Mouse (Mus musculus) brain, adult 2 months (tissue): ENCODE measurements around the gene Tuba1c.
A peak's percentile ranks its signal among the peaks of the same experiment; 100 is the strongest.
"Not testable (repeated sequence)": the region's sequence is repeated elsewhere in the genome, so short reads cannot be mapped to it uniquely, and the experiment has no call there.

Experiments
- DNase-seq: peaks from one replicate; pipeline ENCODE4 v3.0.0; 2011; ENCODE audit warnings: low read depth, low spot score

Tuba1c gene

GRCm38 (mm10) chr15:99056332-99056731 lies 26.6 kb downstream of the Tuba1c start:
- peak; percentile 22 for DNase-seq

DNA sequence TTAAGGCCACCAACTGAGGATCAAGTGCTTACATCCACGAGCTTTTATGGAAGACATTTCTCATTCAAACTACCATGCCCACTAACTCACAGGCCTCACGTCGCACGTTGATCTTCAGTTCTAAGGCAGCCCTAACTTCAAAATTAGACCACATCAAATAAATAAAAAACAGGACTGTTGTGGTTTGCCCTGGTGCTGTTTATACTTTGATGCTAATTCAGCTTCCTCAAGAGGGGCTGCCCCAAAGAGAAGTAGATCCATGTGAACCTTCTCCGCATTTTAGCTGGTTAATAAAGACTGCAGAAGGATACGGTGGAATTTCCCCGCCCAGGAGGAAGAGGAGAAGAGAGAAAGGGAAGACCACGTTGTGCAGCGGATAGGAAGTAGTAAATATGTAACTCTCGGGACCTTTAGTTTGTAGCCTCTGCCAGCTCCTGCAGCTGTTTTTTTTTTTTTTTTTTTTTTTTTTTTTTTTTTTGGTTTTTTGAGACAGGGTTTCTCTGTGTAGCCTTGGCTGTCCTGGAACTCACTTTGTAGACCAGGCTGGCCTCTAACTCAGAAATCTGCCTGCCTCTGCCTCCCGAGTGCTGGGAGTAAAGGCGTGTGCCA lies 36.0 kb downstream of the Tuba1c start:
- DNase-seq = no peak

GRCm38 (mm10) chr15:99071988-99072387 lies 42.3 kb downstream of the Tuba1c start:
- no peak for DNase-seq

DNA sequence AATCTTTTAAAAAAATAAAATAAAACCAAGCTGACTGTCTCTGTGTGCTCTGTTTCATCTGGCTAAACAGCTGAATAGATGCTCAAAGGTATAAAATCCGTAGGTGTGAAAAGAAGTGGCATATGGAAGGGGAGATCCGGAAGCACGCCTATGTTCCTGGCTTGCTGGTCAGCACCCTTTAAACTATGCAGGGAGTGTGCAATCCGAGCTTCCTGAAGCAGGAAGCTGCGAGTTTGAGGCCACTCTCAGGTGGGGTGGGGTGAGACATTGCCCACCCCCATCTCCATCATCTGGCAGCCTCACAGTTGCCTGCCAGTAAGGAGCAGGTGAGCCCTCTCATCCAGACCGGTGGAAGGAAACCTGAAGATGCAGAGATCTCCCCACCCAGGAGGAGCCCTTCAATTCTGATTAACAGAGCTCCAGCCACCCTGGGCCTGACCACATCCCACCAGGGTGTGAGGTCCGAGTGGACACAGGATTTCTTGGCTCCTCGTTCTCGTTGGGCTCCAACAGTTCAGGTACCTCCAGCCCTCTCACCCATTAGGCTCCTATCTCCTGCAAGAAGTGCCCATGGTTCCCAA lies 44.4 kb downstream of the Tuba1c start, which contains the start of gene Troap:
Gene Troap, plus strand, starts transcription at position 557 of the 581 bp plus-strand sequence.
- no peak for DNase-seq

DNA sequence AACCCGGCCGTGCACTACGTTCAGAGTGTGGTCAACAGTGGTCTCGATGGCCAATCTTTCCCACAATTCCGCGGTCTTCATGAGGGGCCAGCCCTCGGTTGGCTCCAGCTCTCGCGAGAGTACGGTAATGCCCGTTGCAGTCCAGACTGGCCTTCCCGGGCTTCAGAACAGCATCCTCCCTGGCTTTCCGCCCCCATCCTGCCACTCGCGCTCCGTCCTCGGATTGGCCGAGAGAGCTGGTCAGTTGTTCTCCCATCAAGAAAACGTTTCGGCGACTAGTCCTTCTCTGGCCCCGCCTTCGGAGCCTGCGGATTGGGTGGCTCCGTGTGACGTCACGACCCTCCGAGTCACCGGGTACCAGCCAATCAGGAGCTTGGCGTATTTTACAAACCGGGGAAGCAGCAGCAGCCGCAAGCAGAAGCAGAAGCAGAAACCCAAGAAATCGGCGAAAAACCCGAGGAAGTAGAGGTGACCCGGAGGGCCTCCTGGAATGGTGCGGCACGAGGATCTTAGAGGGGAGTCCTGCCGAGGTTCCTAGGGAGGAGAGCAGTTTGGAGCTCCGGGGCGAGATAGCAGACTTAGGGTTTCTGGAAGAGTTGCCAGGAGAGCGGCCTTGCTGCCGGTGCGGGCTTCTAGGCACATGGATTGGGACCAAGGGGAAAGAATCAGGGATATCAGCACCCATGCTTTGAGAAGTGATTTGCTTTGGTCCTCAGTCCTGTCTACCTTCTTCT lies 45.1 kb downstream of the Tuba1c start:
- peak; percentile 99 for DNase-seq

DNA sequence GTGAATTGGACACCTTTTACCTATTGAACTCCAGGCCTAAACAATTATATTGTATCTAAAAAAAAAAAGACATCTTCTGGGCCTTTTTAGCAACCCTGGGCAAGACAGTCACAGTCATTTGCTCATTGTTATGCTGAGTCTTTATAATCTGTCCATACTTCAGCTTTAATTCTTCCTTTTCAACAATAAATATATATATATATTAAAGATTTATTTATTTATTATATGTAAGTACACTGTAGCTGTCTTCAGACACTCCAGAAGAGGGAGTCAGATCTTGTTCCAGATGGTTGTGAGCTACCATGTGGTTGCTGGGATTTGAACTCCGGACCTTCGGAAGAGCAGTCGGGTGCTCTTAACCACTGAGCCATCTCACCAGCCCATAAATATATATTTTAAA lies 46.3 kb downstream of the Tuba1c start:
- not testable (repeated sequence) for DNase-seq

- DNase-seq = no peak
Measured at GRCm38 (mm10) chr15:99078181-99078910, 48.7 kb downstream of the Tuba1c start.

DNA sequence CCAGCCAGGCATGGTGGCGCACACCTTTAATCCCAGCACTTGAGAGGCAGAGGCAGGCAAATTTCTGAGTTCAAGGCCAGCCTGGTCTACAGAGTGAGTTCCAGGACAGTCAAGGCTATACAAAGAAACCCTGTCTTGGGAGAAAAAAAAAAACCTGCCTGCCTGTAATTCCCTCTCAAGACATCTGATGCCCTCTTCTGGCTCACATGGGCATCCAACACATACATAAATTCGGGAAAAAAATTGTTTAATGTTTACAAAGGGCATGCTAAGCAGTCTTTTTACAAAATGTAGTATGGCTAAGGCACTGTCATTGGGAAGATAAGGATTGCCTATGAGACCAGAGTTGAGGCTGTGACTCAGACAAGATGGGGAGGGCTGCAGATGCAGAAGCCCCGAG lies 50.1 kb downstream of the Tuba1c start:
- DNase-seq = no peak

DNA sequence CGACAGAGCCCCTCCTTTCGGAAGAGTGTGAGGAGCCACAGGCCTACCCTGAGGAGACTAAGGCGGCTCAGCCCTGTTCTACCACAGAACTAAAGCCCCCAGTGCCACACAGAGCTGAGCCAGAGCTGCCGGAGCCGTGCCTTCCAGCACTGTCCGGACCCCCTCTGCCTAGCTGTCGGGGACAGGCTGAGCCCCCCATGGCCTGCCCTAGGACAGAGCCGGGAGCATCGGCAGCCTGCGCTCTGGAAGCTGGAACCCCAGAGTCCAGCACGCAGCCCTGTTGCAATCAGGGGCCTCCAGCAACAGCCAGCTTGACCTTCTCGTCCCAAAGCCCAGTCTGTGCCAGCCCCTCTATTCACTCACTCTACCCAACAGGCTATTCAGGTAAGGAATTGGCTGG lies 52.6 kb downstream of the Tuba1c start:
- no peak for DNase-seq

DNA sequence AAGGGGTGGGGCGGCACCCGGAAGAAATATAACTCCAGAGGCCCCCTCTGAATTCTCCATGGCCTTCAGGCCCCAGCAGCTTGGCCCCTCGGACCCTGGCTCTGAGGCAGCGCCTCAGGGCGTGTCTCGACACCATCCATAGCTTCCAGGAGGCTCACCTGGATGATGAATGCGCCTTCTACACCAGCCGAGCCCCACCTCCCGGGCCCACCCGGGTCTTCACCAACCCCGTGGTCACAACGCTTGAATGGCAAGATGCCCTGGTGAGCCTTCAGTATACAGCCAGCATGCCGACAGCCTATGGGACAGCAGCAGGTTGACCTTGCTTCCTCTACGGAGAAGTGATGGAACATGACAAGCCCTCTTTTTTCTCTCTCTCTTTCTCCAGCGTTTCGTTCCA lies 53.1 kb downstream of the Tuba1c start:
- no peak for DNase-seq

- DNase-seq = peak; percentile 61
Measured at GRCm38 (mm10) chr15:99083258-99083657, 53.6 kb downstream of the Tuba1c start.

GRCm38 (mm10) chr15:99083867-99084557 lies 54.3 kb downstream of the Tuba1c start:
- DNase-seq = no peak

DNA sequence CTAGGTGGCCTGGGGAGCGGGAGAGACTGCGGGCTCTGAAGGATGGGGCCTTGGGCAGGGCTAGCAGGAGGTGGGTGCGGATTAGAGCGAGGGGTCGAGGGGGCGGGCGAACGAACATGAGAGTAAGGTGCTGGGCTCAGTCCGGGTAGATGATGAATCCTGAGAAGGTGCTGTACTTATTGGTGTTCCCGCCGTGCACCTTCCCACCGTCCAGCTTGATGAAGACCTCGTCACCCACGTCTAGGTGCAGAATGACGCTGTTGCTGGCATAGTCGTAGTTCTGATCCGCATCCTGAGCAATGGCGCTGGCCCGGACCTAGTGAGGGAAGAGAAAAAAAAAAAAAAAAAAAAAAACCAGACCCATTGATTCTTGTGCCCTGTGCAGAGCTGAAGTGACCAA lies 54.9 kb downstream of the Tuba1c start:
- no peak for DNase-seq

DNA sequence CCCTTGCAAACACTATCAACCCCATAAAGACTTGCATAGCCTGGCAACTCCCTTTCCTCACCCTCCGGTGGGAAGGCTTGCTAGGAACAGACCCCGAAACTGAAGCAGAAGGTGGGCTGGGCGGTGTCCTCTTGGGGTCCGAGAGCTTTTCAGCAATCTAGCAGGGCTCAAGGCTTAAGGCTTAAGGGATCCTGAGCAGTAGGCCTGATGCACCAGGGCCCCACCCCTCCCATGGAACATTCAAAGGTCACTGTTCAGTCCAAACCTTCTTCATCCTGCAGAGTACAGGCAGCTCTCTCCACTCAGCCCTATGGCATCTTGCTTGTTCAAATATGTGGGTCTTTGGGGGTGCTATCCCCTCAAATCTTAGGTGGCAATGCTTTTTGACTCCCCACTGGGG lies 56.3 kb downstream of the Tuba1c start:
- DNase-seq = no peak

- no peak for DNase-seq
Measured at GRCm38 (mm10) chr15:99087253-99088075, 57.8 kb downstream of the Tuba1c start, which contains the start of gene C1ql4. TSS of gene C1ql4 (minus strand) at chr15:99087817.
